Mouse (Mus musculus): ENCODE results near the gene Dkkl1. TPM values are rescaled to one million over a fixed set of nuclear protein-coding genes. Genes with fewer than 3 reads are reported as not detected.

Dkkl1 gene
- total and polyA plus RNA-seq, 3 experiments: 9.2 to 32.0 TPM; not detected in 1

DNA sequence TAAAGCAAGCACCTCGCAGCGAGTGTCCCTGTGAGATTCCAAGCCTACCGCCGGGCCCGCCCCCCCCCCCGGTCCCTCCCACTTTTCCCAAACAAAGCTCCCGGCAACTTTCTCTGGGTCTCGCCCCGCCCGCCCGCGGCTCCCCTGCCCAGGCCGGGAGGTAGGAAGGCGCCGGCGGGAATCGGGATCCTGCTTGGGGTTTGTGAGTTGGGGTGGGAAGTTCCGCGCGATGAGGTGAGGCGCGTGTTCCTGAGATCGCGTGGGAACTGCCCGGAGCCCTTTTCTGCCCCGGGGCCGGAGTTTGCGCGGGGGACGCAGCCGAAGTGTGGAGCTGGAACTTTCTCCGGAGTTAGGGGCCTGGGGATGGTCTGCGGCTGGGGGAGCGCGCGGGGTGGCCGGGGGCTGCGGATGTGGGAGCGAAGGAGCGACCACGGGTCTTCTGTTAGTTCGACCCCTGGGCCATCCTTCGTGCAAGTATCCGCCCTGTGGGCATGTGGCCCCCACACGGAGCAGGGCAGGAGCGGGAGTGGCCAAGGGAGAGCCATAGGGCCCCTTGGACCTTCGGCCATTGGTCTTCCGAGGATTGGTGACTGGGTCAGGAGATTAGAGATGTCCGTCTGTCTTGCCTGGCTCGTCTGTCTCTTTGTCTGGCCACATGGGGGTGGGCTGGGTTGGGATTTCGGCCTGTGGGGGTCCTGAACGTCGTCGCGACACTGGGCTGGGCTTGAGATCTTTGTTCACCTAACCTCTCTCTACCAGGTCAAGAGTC, 3.9 kb upstream of the Dkkl1 start, which contains the start of gene Tead2:
TSS of gene Tead2 (plus strand) at position 81 of the 769 bp plus-strand sequence.
- TF ChIP-seq RAD21 (IDR thresholded peaks at IDR 0.05; ENCODE audit: low read depth, low read length) (no peak), USF1 (IDR thresholded peaks at IDR 0.05; ENCODE audit: low read depth, low read length) (no peak), POLR2AphosphoS5 (IDR thresholded peaks at IDR 0.05; ENCODE audit: borderline replicate concordance, low read depth, low read length) (no peak), KAT2A (conservative IDR thresholded peaks at IDR 0.05; ENCODE audit: low read depth, low read length) (no peak), MXI1 (IDR thresholded peaks at IDR 0.05; ENCODE audit: low read depth, low read length) (no peak), TBP (IDR thresholded peaks at IDR 0.05; ENCODE audit: low read depth, low read length) (no peak), SMC3 (IDR thresholded peaks at IDR 0.05; ENCODE audit: low read depth, low read length) (no peak), POLR2A (IDR thresholded peaks at IDR 0.05; ENCODE audit: control insufficient read depth in 1 of 2, insufficient read depth in 1 of 2, low read depth in 1 of 2, low read length in 2 of 2, poor library complexity in 1 of 2) (no peak), POLR2AphosphoS2 (IDR thresholded peaks at IDR 0.05; ENCODE audit: low read length) (no peak), ZNF384 (IDR thresholded peaks at IDR 0.05; ENCODE audit: low read depth, low read length) (no peak)
- no peak within 1 kb of the TSS for H3K27ac ChIP-seq (ENCODE audit: control insufficient read depth, low read depth, low read length)
- H3K27me3 ChIP-seq (ENCODE audit: control insufficient read depth in 1 of 2, insufficient read depth in 2 of 2, low read length in 2 of 2): no peaks in the 10 kb centered on the region
- no peak within 1 kb of the TSS for H3K4me3 ChIP-seq (ENCODE audit: control insufficient read depth in 1 of 2, insufficient read depth in 1 of 2, low read depth in 2 of 2, low read length in 2 of 2)
- peaks cover 0 to 11% of the 10 kb centered on the region in 2 experiments; a peak in 2 of 4 replicates for H3K36me3 ChIP-seq (ENCODE audit: control insufficient read depth in 1 of 2, insufficient read depth in 2 of 2, low read length in 2 of 2)
- peaks cover 10 to 26% of the 10 kb centered on the region in 2 experiments for H3K4me1 ChIP-seq (ENCODE audit: control insufficient read depth in 1 of 2, insufficient read depth in 2 of 2, low read length in 2 of 2)
- no peaks in the 10 kb centered on the region for H3K9me3 ChIP-seq (replicated peaks; ENCODE audit: insufficient read depth, low read length)
- no peak for DNase-seq (ENCODE audit: low read depth, low spot score)
- H3K79me2 ChIP-seq (ENCODE audit: control insufficient read depth, insufficient read depth, low read length, poor library complexity): no peaks in the 10 kb centered on the region
- H3K9ac ChIP-seq (ENCODE audit: control insufficient read depth, low read depth, low read length, poor library complexity, severe bottlenecking): no peak within 1 kb of the TSS

DNA sequence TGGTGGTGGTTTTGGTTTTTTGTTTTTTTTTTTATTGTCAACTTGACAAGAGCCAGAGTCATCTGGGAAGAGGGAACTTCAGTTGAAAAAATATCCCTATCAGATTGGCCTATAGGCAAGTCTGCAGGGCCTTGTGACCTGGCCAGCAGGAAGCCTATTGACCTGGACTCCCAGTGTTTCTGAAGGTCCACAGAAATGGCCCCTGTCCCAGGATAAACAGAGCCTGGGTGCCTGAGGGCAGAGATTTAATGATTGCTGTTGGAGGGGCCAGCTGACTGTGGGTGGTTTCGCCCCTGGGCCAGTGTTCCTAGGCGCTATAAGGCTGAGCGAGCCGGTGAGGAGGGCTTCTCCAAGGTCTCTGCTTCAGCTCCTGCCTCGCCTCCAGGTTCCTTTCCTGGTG, 1.8 kb upstream of the Dkkl1 start:
- no peak overlapping the region for H3K4me3 ChIP-seq (ENCODE audit: control insufficient read depth in 1 of 2, insufficient read depth in 1 of 2, low read depth in 2 of 2, low read length in 2 of 2)
- peak; percentile 45 for TF ChIP-seq ZNF384 (IDR thresholded peaks at IDR 0.05; ENCODE audit: low read depth, low read length)
- TF ChIP-seq KAT2A (conservative IDR thresholded peaks at IDR 0.05; ENCODE audit: low read depth, low read length): no peak
- H3K9ac ChIP-seq (ENCODE audit: control insufficient read depth, low read depth, low read length, poor library complexity, severe bottlenecking): no peak overlapping the region
- no peaks in the 10 kb centered on the region for H3K9me3 ChIP-seq (replicated peaks; ENCODE audit: insufficient read depth, low read length)
- no peak for DNase-seq (ENCODE audit: low read depth, low spot score)
- no peaks in the 10 kb centered on the region for H3K79me2 ChIP-seq (ENCODE audit: control insufficient read depth, insufficient read depth, low read length, poor library complexity)
- no peaks in the 10 kb centered on the region for H3K27me3 ChIP-seq (ENCODE audit: control insufficient read depth in 1 of 2, insufficient read depth in 2 of 2, low read length in 2 of 2)
- H3K4me1 ChIP-seq (ENCODE audit: control insufficient read depth in 1 of 2, insufficient read depth in 2 of 2, low read length in 2 of 2): peaks cover 10 to 31% of the 10 kb centered on the region in 2 experiments
- no peak overlapping the region for H3K27ac ChIP-seq (ENCODE audit: control insufficient read depth, low read depth, low read length)
- H3K36me3 ChIP-seq (ENCODE audit: control insufficient read depth in 1 of 2, insufficient read depth in 2 of 2, low read length in 2 of 2): peaks cover 0 to 14% of the 10 kb centered on the region in 2 experiments; a peak in 2 of 4 replicates

DNA sequence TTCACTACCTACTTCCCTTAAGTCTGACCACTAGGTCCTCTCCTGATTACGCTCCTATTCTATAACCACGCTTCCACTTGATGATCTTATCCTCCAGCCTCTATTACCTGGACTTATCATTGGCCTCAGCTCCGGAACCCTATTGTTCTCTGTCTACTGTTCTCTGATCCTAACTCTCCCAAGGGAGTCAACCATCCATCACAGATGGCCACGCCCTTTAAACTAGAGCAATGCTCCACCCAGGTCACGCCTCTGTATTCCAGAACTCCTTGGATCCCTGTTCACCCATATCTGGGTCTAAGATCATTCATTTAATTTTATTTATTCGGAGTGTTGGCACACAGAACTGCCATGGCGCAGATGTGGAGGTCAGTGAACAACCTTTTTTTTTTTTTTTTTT, 409 bp upstream of the Dkkl1 start:
- no peak for DNase-seq (ENCODE audit: low read depth, low spot score)
- Histone ChIP-seq H3K36me3 (ENCODE audit: control insufficient read depth in 1 of 2, insufficient read depth in 2 of 2, low read length in 2 of 2) (peaks cover 0 to 14% of the 10 kb centered on the region in 2 experiments; a peak in 2 of 4 replicates), H3K4me3 (ENCODE audit: control insufficient read depth in 1 of 2, insufficient read depth in 1 of 2, low read depth in 2 of 2, low read length in 2 of 2) (peak overlapping the region; percentile 69 to 92), H3K27me3 (ENCODE audit: control insufficient read depth in 1 of 2, insufficient read depth in 2 of 2, low read length in 2 of 2) (no peaks in the 10 kb centered on the region), H3K79me2 (ENCODE audit: control insufficient read depth, insufficient read depth, low read length, poor library complexity) (no peaks in the 10 kb centered on the region), H3K9ac (ENCODE audit: control insufficient read depth, low read depth, low read length, poor library complexity, severe bottlenecking) (no peak overlapping the region), H3K4me1 (ENCODE audit: control insufficient read depth in 1 of 2, insufficient read depth in 2 of 2, low read length in 2 of 2) (peaks cover 10 to 31% of the 10 kb centered on the region in 2 experiments), H3K9me3 (replicated peaks; ENCODE audit: insufficient read depth, low read length) (no peaks in the 10 kb centered on the region), H3K27ac (ENCODE audit: control insufficient read depth, low read depth, low read length) (no peak overlapping the region)
- TF ChIP-seq MAX (IDR thresholded peaks at IDR 0.05; ENCODE audit: low read length) (no peak), ZNF384 (IDR thresholded peaks at IDR 0.05; ENCODE audit: low read depth, low read length) (peak; percentile 18; the same call in 1 of the 2 replicates), SMC3 (IDR thresholded peaks at IDR 0.05; ENCODE audit: low read depth, low read length) (no peak), GABPA (IDR thresholded peaks at IDR 0.05; ENCODE audit: low read depth, low read length) (no peak)
